8 mouse cellular contexts compared by ENCODE assay signal in the genomic region with DNA sequence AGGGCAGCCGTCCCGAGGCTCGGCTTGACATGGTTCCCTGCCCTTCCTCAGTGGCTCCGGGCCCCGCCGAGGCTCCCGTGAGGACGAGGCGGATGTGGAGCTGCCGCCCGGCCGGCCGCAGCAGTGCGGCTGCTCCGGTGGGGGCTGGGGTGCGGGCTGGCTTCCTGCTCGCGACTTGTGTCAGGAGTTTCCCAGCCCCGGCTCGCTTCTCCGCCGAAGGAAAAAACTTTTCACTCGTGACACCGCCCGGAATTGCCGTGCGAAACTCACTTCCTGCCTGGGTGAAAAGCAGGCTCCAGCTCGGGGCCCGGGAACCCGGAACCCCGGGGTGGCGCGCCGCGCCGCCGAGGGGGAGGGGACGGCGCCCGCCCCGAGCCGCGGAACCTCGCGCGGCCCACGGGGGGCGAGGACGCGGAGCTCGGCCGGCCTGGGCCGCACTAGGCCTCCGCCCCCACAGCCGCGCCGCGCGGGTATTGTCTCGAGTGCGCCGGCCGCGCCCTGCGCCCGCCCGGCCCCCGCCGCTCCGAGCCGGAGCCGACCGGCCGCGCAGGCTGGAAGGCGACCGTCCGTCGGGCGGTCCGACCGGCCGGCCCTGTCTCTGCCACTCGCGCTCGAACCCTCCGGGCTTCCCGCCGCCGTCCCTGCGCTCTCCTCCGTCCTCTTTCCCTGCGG. TPM values are rescaled to one million over a fixed set of nuclear protein-coding genes. Genes with fewer than 3 reads are reported as not detected.
A peak's percentile ranks its signal among the peaks of the same experiment; 100 is the strongest.
DNase-seq lines count a peak whose midpoint lies in the region; ATAC-seq and TF ChIP-seq lines count a peak whose summit lies in the region.

A gene (minus strand): TSS at position 254 of the 672 bp plus-strand sequence.

- H3K4me3 ChIP-seq in forebrain, embryonic 10.5 days, result peak within 1 kb of the TSS; percentile 93
- peak within 1 kb of the TSS; percentile 93 to 97 for H3K4me3 ChIP-seq in heart, embryonic 14.5 days (ENCODE audit: control insufficient read depth in 1 of 2, insufficient read depth in 1 of 2, low read depth in 1 of 2, low read length in 2 of 2)
- H3K4me3 ChIP-seq in liver, embryonic 14.5 days (ENCODE audit: insufficient read depth in 1 of 2, low read depth in 2 of 2, low read length in 2 of 2), result peak within 1 kb of the TSS; percentile 94 to 99
- H3K4me3 ChIP-seq in stomach, postnatal 0 days (ENCODE audit: low read depth, low read length), result peak within 1 kb of the TSS; percentile 97

- DNase-seq in CD4-positive helper T cell, adult 2 months (ENCODE audit: low read depth, low spot score), result peak; percentile 92
- peak; percentile 49 for DNase-seq in c-Kit-negative CD71-positive TER-119-positive erythroid progenitor cells, embryonic 14.5 days (ENCODE audit: low read depth, low spot score)
- DNase-seq in forebrain, embryonic 10.5 days (ENCODE audit: extremely low spot score, low spot score), result peak; percentile 68
- peak; percentile 88 for DNase-seq in kidney, postnatal 14 days
- peak in 2 of 3 experiments; percentile 34 to 60 for DNase-seq in liver, embryonic 14.5 days (ENCODE audit: low read depth in 3 of 3, low spot score in 3 of 3)
- DNase-seq in neural tube, embryonic 10.5 days (ENCODE audit: extremely low spot score, low spot score), result peak; percentile 84
- DNase-seq in stomach, postnatal 0 days (ENCODE audit: low spot score), result peak; percentile 87

- peak within 1 kb of the TSS; percentile 100 for H3K27ac ChIP-seq in forebrain, embryonic 10.5 days
- H3K27ac ChIP-seq in heart, embryonic 14.5 days (replicated peaks in 1 of 2; ENCODE audit: control insufficient read depth in 1 of 2, insufficient read depth in 1 of 2, low read depth in 2 of 2, low read length in 2 of 2), result peak within 1 kb of the TSS; percentile 99 to 100
- H3K27ac ChIP-seq in liver, embryonic 14.5 days, result peak within 1 kb of the TSS; percentile 85
- H3K27ac ChIP-seq in stomach, postnatal 0 days (replicated peaks), result peak within 1 kb of the TSS; percentile 100

- no peak for TF ChIP-seq CTCF in liver, embryonic 14.5 days (IDR thresholded peaks at IDR 0.05; ENCODE audit: low read depth)
- TF ChIP-seq CTCF in stomach, postnatal 0 days (IDR thresholded peaks at IDR 0.05; ENCODE audit: low read depth), result no peak

- H3K4me1 ChIP-seq in forebrain, embryonic 10.5 days, result peaks cover 43% of the 10 kb centered on the region
- H3K4me1 ChIP-seq in heart, embryonic 14.5 days (ENCODE audit: control insufficient read depth in 2 of 2, insufficient read depth in 2 of 2, low read length in 2 of 2), result peaks cover 0 to 18% of the 10 kb centered on the region in 2 experiments; a peak in 2 of 4 replicates
- H3K4me1 ChIP-seq in liver, embryonic 14.5 days (replicated peaks; ENCODE audit: control insufficient read depth in 2 of 2, insufficient read depth in 2 of 2, low read length in 1 of 2), result peaks cover 0 to 3% of the 10 kb centered on the region in 2 experiments; a peak in 2 of 4 replicates
- peaks cover 2% of the 10 kb centered on the region; the same call in 1 of the 2 replicates for H3K4me1 ChIP-seq in stomach, postnatal 0 days (replicated peaks; ENCODE audit: control insufficient read depth, insufficient read depth)

- peak; percentile 71 for ATAC-seq in heart, embryonic 14.5 days (ENCODE audit: insufficient number of reproducible peaks, insufficient read depth, low FRiP score, low read depth)
- peak; percentile 78 for ATAC-seq in liver, embryonic 14.5 days (ENCODE audit: insufficient read depth)
- peak; percentile 87 for ATAC-seq in stomach, postnatal 0 days (ENCODE audit: low FRiP score, low TSS enrichment)

- H3K9ac ChIP-seq in heart, embryonic 14.5 days (ENCODE audit: low read length), result peak within 1 kb of the TSS; percentile 99
- H3K9ac ChIP-seq in liver, embryonic 14.5 days (replicated peaks), result peak within 1 kb of the TSS; percentile 92
- peak within 1 kb of the TSS; percentile 100 for H3K9ac ChIP-seq in stomach, postnatal 0 days (ENCODE audit: low read length)

- H3K27me3 ChIP-seq in forebrain, embryonic 10.5 days (ENCODE audit: poor library complexity, severe bottlenecking), result peaks cover 22% of the 10 kb centered on the region
- no peaks in the 10 kb centered on the region for H3K27me3 ChIP-seq in heart, embryonic 14.5 days (ENCODE audit: control insufficient read depth, insufficient read depth, low read length)
- peaks cover 3% of the 10 kb centered on the region; the same call in 1 of the 2 replicates for H3K27me3 ChIP-seq in liver, embryonic 14.5 days (ENCODE audit: control insufficient read depth, insufficient read depth, low read length)
- no peaks in the 10 kb centered on the region for H3K27me3 ChIP-seq in stomach, postnatal 0 days (ENCODE audit: control insufficient read depth, insufficient read depth, low read length)

- under 1% methylated on average over 85 of the region's 93 CpGs for whole genome bisulfite sequencing in forebrain, embryonic 10.5 days
- WGBS in heart, embryonic 14.5 days, result under 1% methylated on average over 80 of the region's 93 CpGs
- WGBS in liver, embryonic 14.5 days (ENCODE audit: insufficient replicate concordance), result under 1% methylated on average over 84 of the region's 93 CpGs
- under 1% methylated on average over 53 of the region's 93 CpGs for WGBS in stomach, postnatal 0 days

- peaks cover 5% of the 10 kb centered on the region; the same call in 1 of the 2 replicates for H3K36me3 ChIP-seq in forebrain, embryonic 10.5 days (replicated peaks)
- no peaks in the 10 kb centered on the region for H3K36me3 ChIP-seq in heart, embryonic 14.5 days (ENCODE audit: control insufficient read depth, insufficient read depth, low read length)
- H3K36me3 ChIP-seq in liver, embryonic 14.5 days (replicated peaks; ENCODE audit: control insufficient read depth, insufficient read depth, low read depth), result no peaks in the 10 kb centered on the region
- no peaks in the 10 kb centered on the region for H3K36me3 ChIP-seq in stomach, postnatal 0 days (ENCODE audit: control insufficient read depth, insufficient read depth, low read length)

- no peaks in the 10 kb centered on the region for H3K9me3 ChIP-seq in forebrain, embryonic 10.5 days
- no peaks in the 10 kb centered on the region for H3K9me3 ChIP-seq in heart, embryonic 14.5 days (ENCODE audit: control insufficient read depth, low read length)
- H3K9me3 ChIP-seq in liver, embryonic 14.5 days (ENCODE audit: control insufficient read depth, low read length), result no peaks in the 10 kb centered on the region
- H3K9me3 ChIP-seq in stomach, postnatal 0 days (ENCODE audit: control insufficient read depth, low read length), result no peaks in the 10 kb centered on the region

- H3K4me2 ChIP-seq in heart, embryonic 14.5 days (ENCODE audit: low read length), result peak within 1 kb of the TSS; percentile 88
- H3K4me2 ChIP-seq in liver, embryonic 14.5 days (ENCODE audit: low read depth), result peak within 1 kb of the TSS; percentile 88
- peak within 1 kb of the TSS; percentile 86 for H3K4me2 ChIP-seq in stomach, postnatal 0 days (replicated peaks; ENCODE audit: low read depth)

- TF ChIP-seq EP300 in liver, embryonic 14.5 days (IDR thresholded peaks at IDR 0.05; ENCODE audit: low read depth), result no peak
- TF ChIP-seq EP300 in stomach, postnatal 0 days (optimal IDR thresholded peaks at IDR 0.05), result no peak

RNA-seq across cellular contexts. Expression of the gene that starts here (rescaled TPM):
- 13.4 and 13.5 TPM in 2 replicates for polyA plus RNA-seq in forebrain, embryonic 10.5 days (2016; fragmentation: Nextera tagmentation; extraction: Ambion mirVana)
- polyA plus RNA-seq in heart, embryonic 14.5 days (2014; fragmentation: Nextera tagmentation; extraction: Ambion mirVana), result 22.7 and 24.8 TPM in 2 replicates
- 3.6 and 5.5 TPM in 2 replicates for polyA plus RNA-seq in liver, embryonic 14.5 days (2012; rRNA removed)
- polyA plus RNA-seq in liver, embryonic 14.5 days (2014; fragmentation: Nextera tagmentation; extraction: Ambion mirVana), result 7.5 and 8.0 TPM in 2 replicates
- 15.7 and 16.1 TPM in 2 replicates for polyA plus RNA-seq in stomach, postnatal 0 days (2015; fragmentation: Nextera tagmentation; extraction: Ambion mirVana)

Comparison
In these comparisons a context has a peak if more than half of its experiments do, and no peak if none do; other contexts are left out.
1. Peak in every context shown above with its lines: DNase-seq, ATAC-seq, H3K4me3 ChIP-seq and H3K27ac ChIP-seq.